In the genomic region with DNA sequence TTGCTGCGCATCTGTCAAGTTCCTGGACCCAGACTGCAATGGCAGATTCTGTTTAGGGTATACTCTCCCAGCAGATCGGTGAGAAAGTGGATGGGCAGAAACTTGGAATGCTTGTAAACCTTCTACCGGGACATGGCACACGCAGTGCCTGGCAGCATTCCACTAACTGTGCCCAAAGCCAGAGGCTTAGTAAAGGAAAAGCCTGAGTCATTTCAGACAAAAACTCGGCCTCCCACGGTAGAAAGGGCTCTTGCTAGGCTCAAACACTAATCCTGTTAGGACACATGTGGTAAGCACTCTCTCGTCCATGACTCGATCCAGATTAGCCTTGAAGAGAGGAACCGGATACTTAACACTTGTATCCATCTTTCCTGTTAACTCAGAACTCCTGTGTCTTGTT, we compare ENCODE assay signal across 27 mouse cellular contexts.
A peak's percentile ranks its signal among the peaks of the same experiment; 100 is the strongest.
DNase-seq lines count a peak whose midpoint lies in the region; ATAC-seq and TF ChIP-seq lines count a peak whose summit lies in the region.
"Had no signal": no experiment of that assay in that cellular context is flagged by ENCODE, and none has a peak within 500 bp of the region (broad histone marks: within the 10 kb centered on the region; RNA-seq: fewer than 3 reads in every experiment).

No protein-coding gene starts in this region.

- H3K4me2 ChIP-seq in embryonic facial prominence, embryonic 14.5 days (ENCODE audit: low read depth, low read length): no peak overlapping the region
- no peak overlapping the region for H3K4me2 ChIP-seq in midbrain, embryonic 14.5 days (ENCODE audit: low read length)
- H3K4me2 ChIP-seq in midbrain, embryonic 11.5 days: no peak overlapping the region
- H3K4me2 ChIP-seq: embryonic facial prominence, embryonic 12.5 days; heart, embryonic 15.5 days; hindbrain, embryonic 13.5 days; limb, embryonic 12.5 days; liver, embryonic 11.5 days; neural tube, embryonic 12.5 days had no signal

- H3K4me1 ChIP-seq in embryonic facial prominence, embryonic 14.5 days (ENCODE audit: control insufficient read depth, insufficient read depth, low read length): no peaks in the 10 kb centered on the region
- H3K4me1 ChIP-seq in embryonic facial prominence, embryonic 10.5 days: no peaks in the 10 kb centered on the region
- peaks cover 8% of the 10 kb centered on the region; the same call in 1 of the 2 replicates for H3K4me1 ChIP-seq in midbrain, embryonic 14.5 days (ENCODE audit: control insufficient read depth, insufficient read depth, low read length)
- H3K4me1 ChIP-seq in midbrain, embryonic 11.5 days (ENCODE audit: control insufficient read depth, insufficient read depth, low read length): no peaks in the 10 kb centered on the region
- peaks cover 6% of the 10 kb centered on the region; the same call in 1 of the 2 replicates for H3K4me1 ChIP-seq in embryonic fibroblast, embryonic 13.5 days (ENCODE audit: control insufficient read depth, insufficient read depth, low read length)
- H3K4me1 ChIP-seq: embryonic facial prominence, embryonic 12.5 days; heart, embryonic 15.5 days; midbrain, embryonic 10.5 days; neural tube, embryonic 12.5 days had no signal

- H3K9me3 ChIP-seq in embryonic facial prominence, embryonic 14.5 days (ENCODE audit: control insufficient read depth, low read length): no peaks in the 10 kb centered on the region
- H3K9me3 ChIP-seq in embryonic facial prominence, embryonic 10.5 days: no peaks in the 10 kb centered on the region
- H3K9me3 ChIP-seq in midbrain, embryonic 14.5 days (ENCODE audit: control insufficient read depth, low read length): no peaks in the 10 kb centered on the region
- no peaks in the 10 kb centered on the region for H3K9me3 ChIP-seq in midbrain, embryonic 11.5 days (ENCODE audit: control insufficient read depth, low read length)
- H3K9me3 ChIP-seq: embryonic facial prominence, embryonic 12.5 days; heart, embryonic 15.5 days; hindbrain, embryonic 13.5 days; limb, embryonic 12.5 days; midbrain, embryonic 10.5 days; neural tube, embryonic 12.5 days had no signal

- no peaks in the 10 kb centered on the region for H3K36me3 ChIP-seq in embryonic facial prominence, embryonic 14.5 days (ENCODE audit: control insufficient read depth, insufficient read depth, low read length)
- no peaks in the 10 kb centered on the region for H3K36me3 ChIP-seq in embryonic facial prominence, embryonic 10.5 days (replicated peaks)
- no peaks in the 10 kb centered on the region for H3K36me3 ChIP-seq in midbrain, embryonic 14.5 days (ENCODE audit: control insufficient read depth, insufficient read depth, low read length)
- no peaks in the 10 kb centered on the region for H3K36me3 ChIP-seq in midbrain, embryonic 11.5 days (ENCODE audit: control insufficient read depth, insufficient read depth, low read length)
- H3K36me3 ChIP-seq: embryonic facial prominence, embryonic 12.5 days; G1E; heart, embryonic 15.5 days; hindbrain, embryonic 13.5 days; limb, embryonic 12.5 days; midbrain, embryonic 10.5 days; neural tube, embryonic 12.5 days had no signal

- ATAC-seq in embryonic facial prominence, embryonic 14.5 days (ENCODE audit: low read depth): no peak
- no peak for ATAC-seq in midbrain, embryonic 14.5 days (ENCODE audit: low FRiP score, low TSS enrichment)
- ATAC-seq in midbrain, embryonic 11.5 days (ENCODE audit: low FRiP score): no peak
- ATAC-seq: forebrain, embryonic 16.5 days; liver, postnatal 0 days; lung, postnatal 0 days had no signal

- no peak for TF ChIP-seq POLR2A in embryonic fibroblast, embryonic 13.5 days (IDR thresholded peaks at IDR 0.05; ENCODE audit: low read depth, low read length)

- H3K27ac ChIP-seq in embryonic facial prominence, embryonic 14.5 days (replicated peaks; ENCODE audit: low read depth, low read length): no peak overlapping the region
- H3K27ac ChIP-seq in embryonic facial prominence, embryonic 10.5 days (replicated peaks): no peak overlapping the region
- no peak overlapping the region for H3K27ac ChIP-seq in midbrain, embryonic 14.5 days (replicated peaks; ENCODE audit: low read depth, low read length)
- H3K27ac ChIP-seq in midbrain, embryonic 11.5 days (ENCODE audit: low read depth, low read length): no peak overlapping the region
- 0 out of 2 replicates have a peak overlapping the region, but pooled peaks have one; percentile 21 for H3K27ac ChIP-seq in embryonic fibroblast, embryonic 13.5 days (ENCODE audit: insufficient read depth, low read length)
- H3K27ac ChIP-seq: embryonic facial prominence, embryonic 12.5 days; gastrocnemius, adult 2 months; heart, embryonic 15.5 days; hindbrain, embryonic 13.5 days; limb, embryonic 12.5 days; macrophage; midbrain, embryonic 10.5 days; neural tube, embryonic 12.5 days had no signal

- TF ChIP-seq CTCF in embryonic fibroblast, embryonic 13.5 days (IDR thresholded peaks at IDR 0.05; ENCODE audit: borderline replicate concordance, insufficient read depth, low read length): no peak

- H3K27me3 ChIP-seq in embryonic facial prominence, embryonic 14.5 days (replicated peaks; ENCODE audit: control insufficient read depth, insufficient read depth, low read length): no peaks in the 10 kb centered on the region; the same call in 1 of the 2 replicates
- no peaks in the 10 kb centered on the region for H3K27me3 ChIP-seq in embryonic facial prominence, embryonic 10.5 days (replicated peaks; ENCODE audit: low read depth, poor library complexity, severe bottlenecking)
- no peaks in the 10 kb centered on the region for H3K27me3 ChIP-seq in midbrain, embryonic 14.5 days (ENCODE audit: control insufficient read depth, insufficient read depth, low read length)
- no peaks in the 10 kb centered on the region for H3K27me3 ChIP-seq in midbrain, embryonic 11.5 days (ENCODE audit: control insufficient read depth, insufficient read depth, low read length)
- H3K27me3 ChIP-seq: CH12.LX; embryonic facial prominence, embryonic 12.5 days; heart, embryonic 15.5 days; hindbrain, embryonic 13.5 days; limb, embryonic 12.5 days; neural tube, embryonic 12.5 days had no signal

- 47% methylated on average over 9 of the region's 9 CpGs for WGBS in embryonic facial prominence, embryonic 14.5 days
- 79% methylated on average over 9 of the region's 9 CpGs for WGBS in embryonic facial prominence, embryonic 10.5 days
- 44% methylated on average over 9 of the region's 9 CpGs for WGBS in midbrain, embryonic 14.5 days
- WGBS in midbrain, embryonic 11.5 days: 61% methylated on average over 9 of the region's 9 CpGs

- H3K4me3 ChIP-seq in embryonic facial prominence, embryonic 14.5 days (ENCODE audit: low read depth, low read length): no peak overlapping the region
- H3K4me3 ChIP-seq in embryonic facial prominence, embryonic 10.5 days: no peak overlapping the region
- no peak overlapping the region for H3K4me3 ChIP-seq in midbrain, embryonic 14.5 days (replicated peaks; ENCODE audit: low read depth, low read length)
- no peak overlapping the region for H3K4me3 ChIP-seq in midbrain, embryonic 11.5 days (ENCODE audit: low read depth, low read length)
- H3K4me3 ChIP-seq in embryonic fibroblast, embryonic 13.5 days (ENCODE audit: insufficient read depth, low read length): no peak overlapping the region
- H3K4me3 ChIP-seq: embryonic facial prominence, embryonic 12.5 days; gastrocnemius, adult 2 months; heart, embryonic 15.5 days; hindbrain, embryonic 13.5 days; limb, embryonic 12.5 days; midbrain, embryonic 10.5 days; neural tube, embryonic 12.5 days had no signal

- H3K9ac ChIP-seq in embryonic facial prominence, embryonic 14.5 days (ENCODE audit: low read depth, low read length): no peak overlapping the region
- no peak overlapping the region for H3K9ac ChIP-seq in midbrain, embryonic 14.5 days (replicated peaks; ENCODE audit: low read length)
- no peak overlapping the region for H3K9ac ChIP-seq in midbrain, embryonic 11.5 days (ENCODE audit: low read length)
- H3K9ac ChIP-seq: embryonic facial prominence, embryonic 12.5 days; heart, embryonic 15.5 days; hindbrain, embryonic 13.5 days; limb, embryonic 12.5 days; liver, postnatal 0 days; neural tube, embryonic 12.5 days had no signal

- peak; percentile 14 for DNase-seq in embryonic facial prominence, embryonic 14.5 days (ENCODE audit: low spot score)
- no peak for DNase-seq in embryonic facial prominence, embryonic 10.5 days (ENCODE audit: low spot score)
- DNase-seq in midbrain, embryonic 14.5 days: peak; percentile 57
- no peak for DNase-seq in midbrain, embryonic 11.5 days (ENCODE audit: low spot score, missing footprints)
- peak; percentile 58 for DNase-seq in 3T3-L1 (ENCODE audit: low read depth, low spot score)
- DNase-seq in layer of hippocampus, postnatal 25 days (ENCODE audit: extremely low spot score in 1 of 2, low spot score in 1 of 2): no peak
- DNase-seq in B cell, adult 2 months: no peak
- DNase-seq: adrenal gland, postnatal 10 days; cerebellum, adult 9-11 months; gastrocnemius, adult 2 months; heart, postnatal 36 days; kidney, adult 8-10 months; kidney, postnatal 10 days; liver, postnatal 0 days had no signal

Comparison
In these comparisons a context has a peak if more than half of its experiments do, and no peak if none do; other contexts are left out.
1. DNase-seq: peak in embryonic facial prominence, embryonic 14.5 days (single experiment), midbrain, embryonic 14.5 days (single experiment) and 3T3-L1 (single experiment); none in embryonic facial prominence, embryonic 10.5 days (single experiment), midbrain, embryonic 11.5 days (single experiment), layer of hippocampus, postnatal 25 days (0 of 2) and B cell, adult 2 months (0 of 2).